Mouse (Mus musculus) midbrain, embryonic 10.5 days (tissue): ENCODE measurements at regions not wholly inside any gene's neighbourhood (a gene's known extent, or its start where the extent isn't known, plus 50 kb on each side); places are given as distances from the start of the nearest gene placed in this dataset.

Experiments used
- DNase-seq: peaks from one replicate; pipeline ENCODE4 v3.0.0-alpha.2; 2017; ENCODE audit warnings: low spot score
- H3K27ac ChIP-seq: fragments of 300-500 bp; sonication (generic); replicated peaks from 2 replicates; pipeline ENCODE4 v1.5.1; 2016; ENCODE audit warnings: mild to moderate bottlenecking
- H3K27me3 ChIP-seq: fragments of 300-500 bp; sonication (generic); 2 replicates; pipeline ENCODE4 v1.6.1; 2016; ENCODE audit warnings: low read depth, mild to moderate bottlenecking; ENCODE audit not compliant: poor library complexity, severe bottlenecking
- H3K36me3 ChIP-seq: fragments of 300-500 bp; sonication (generic); 2 replicates; pipeline ENCODE4 v1.6.1; 2016; ENCODE audit warnings: mild to moderate bottlenecking, moderate library complexity
- H3K4me1 ChIP-seq: fragments of 300-500 bp; sonication (generic); 2 replicates; pipeline ENCODE4 v1.6.1; 2016
- H3K4me3 ChIP-seq: fragments of 300-500 bp; sonication (generic); 2 replicates; pipeline ENCODE4 v1.5.1; 2016; ENCODE audit warnings: mild to moderate bottlenecking, moderate library complexity
- H3K9me3 ChIP-seq: fragments of 300-500 bp; sonication (generic); replicated peaks from 2 replicates; pipeline ENCODE4 v1.6.1; 2016; ENCODE audit warnings: mild to moderate bottlenecking
- WGBS: fragments of 180-500 bp; shearing (Covaris S2); methylation state at CpG from one replicate; pipeline ENCODE4 v1.1.7; 2016; 5-methylcytosine and 5-hydroxymethylcytosine counted together

GRCm38 (mm10) chr19:53452360-53452759, 62.0 kb upstream of the Smndc1 start:
- no peak overlapping the region for H3K4me3 ChIP-seq

GRCm38 (mm10) chr19:53451388-53451922, 61.1 kb upstream of the Smndc1 start:
- H3K4me1 ChIP-seq = peaks cover 23% of the 10 kb centered on the region
- H3K9me3 ChIP-seq = no peaks in the 10 kb centered on the region
- DNase-seq = no peak
- no peak overlapping the region for H3K4me3 ChIP-seq
- peaks cover 7% of the 10 kb centered on the region for H3K27me3 ChIP-seq
- H3K27ac ChIP-seq = no peak overlapping the region
- WGBS = 84% methylated on average over 13 of the region's 13 CpGs
- H3K36me3 ChIP-seq = no peaks in the 10 kb centered on the region

More at GRCm38 (mm10) chr19:53452360-53452759, 62.0 kb upstream of the Smndc1 start:
- WGBS = 68% methylated on average over 3 of the region's 3 CpGs
- H3K4me1 ChIP-seq = peaks cover 20% of the 10 kb centered on the region
- H3K9me3 ChIP-seq = no peaks in the 10 kb centered on the region
- no peak for DNase-seq
- H3K36me3 ChIP-seq = no peaks in the 10 kb centered on the region
- no peak overlapping the region for H3K27ac ChIP-seq
- H3K27me3 ChIP-seq = no peaks in the 10 kb centered on the region

GRCm38 (mm10) chr19:53450624-53451387, 60.4 kb upstream of the Smndc1 start:
- no peak for DNase-seq
- H3K4me1 ChIP-seq = peaks cover 23% of the 10 kb centered on the region

GRCm38 (mm10) chr19:53449137-53449783, 58.9 kb upstream of the Smndc1 start:
- peak; percentile 9 for DNase-seq
- no peak overlapping the region for H3K27ac ChIP-seq
- WGBS = 87% methylated on average over 17 of the region's 17 CpGs
- H3K9me3 ChIP-seq = no peaks in the 10 kb centered on the region
- H3K27me3 ChIP-seq = peaks cover 26% of the 10 kb centered on the region
- no peaks in the 10 kb centered on the region for H3K36me3 ChIP-seq
- peaks cover 31% of the 10 kb centered on the region for H3K4me1 ChIP-seq
- no peak overlapping the region for H3K4me3 ChIP-seq

More at GRCm38 (mm10) chr19:53450624-53451387, 60.4 kb upstream of the Smndc1 start:
- no peaks in the 10 kb centered on the region for H3K9me3 ChIP-seq
- H3K27me3 ChIP-seq = peaks cover 13% of the 10 kb centered on the region
- 87% methylated on average over 17 of the region's 17 CpGs for WGBS
- H3K4me3 ChIP-seq = no peak overlapping the region
- no peaks in the 10 kb centered on the region for H3K36me3 ChIP-seq
- no peak overlapping the region for H3K27ac ChIP-seq

GRCm38 (mm10) chr19:53448206-53448605, 57.8 kb upstream of the Smndc1 start:
- Histone ChIP-seq H3K27me3 (peaks cover 28% of the 10 kb centered on the region), H3K36me3 (no peaks in the 10 kb centered on the region), H3K9me3 (no peaks in the 10 kb centered on the region), H3K4me3 (no peak overlapping the region), H3K27ac (no peak overlapping the region), H3K4me1 (peaks cover 20% of the 10 kb centered on the region)
- WGBS = 85% methylated on average over 10 of the region's 10 CpGs
- DNase-seq = peak; percentile 8

- peaks cover 18% of the 10 kb centered on the region for H3K4me1 ChIP-seq
- WGBS = 78% methylated on average over 6 of the region's 6 CpGs
Observed at GRCm38 (mm10) chr19:53447754-53448153, 57.4 kb upstream of the Smndc1 start.

GRCm38 (mm10) chr19:53446216-53446615, 55.8 kb upstream of the Smndc1 start:
- Histone ChIP-seq H3K36me3 (no peaks in the 10 kb centered on the region), H3K9me3 (no peaks in the 10 kb centered on the region), H3K27ac (no peak overlapping the region), H3K4me1 (peaks cover 11% of the 10 kb centered on the region), H3K4me3 (no peak overlapping the region), H3K27me3 (peaks cover 31% of the 10 kb centered on the region)
- no peak for DNase-seq
- WGBS = 67% methylated on average over 5 of the region's 5 CpGs

More at GRCm38 (mm10) chr19:53447754-53448153, 57.4 kb upstream of the Smndc1 start:
- no peak for DNase-seq
- no peak overlapping the region for H3K27ac ChIP-seq
- no peaks in the 10 kb centered on the region for H3K9me3 ChIP-seq
- peaks cover 28% of the 10 kb centered on the region for H3K27me3 ChIP-seq
- H3K36me3 ChIP-seq = no peaks in the 10 kb centered on the region
- H3K4me3 ChIP-seq = no peak overlapping the region

- WGBS = 62% methylated on average over 5 of the region's 5 CpGs
- H3K27ac ChIP-seq = no peak overlapping the region
- DNase-seq = no peak
Observed at GRCm38 (mm10) chr19:53444646-53445045, 54.3 kb upstream of the Smndc1 start.

GRCm38 (mm10) chr19:53442756-53443654, 52.6 kb upstream of the Smndc1 start:
- Histone ChIP-seq H3K27me3 (peaks cover 31% of the 10 kb centered on the region), H3K9me3 (no peaks in the 10 kb centered on the region), H3K4me3 (no peak overlapping the region), H3K27ac (no peak overlapping the region), H3K36me3 (no peaks in the 10 kb centered on the region), H3K4me1 (peaks cover 22% of the 10 kb centered on the region)
- 91% methylated on average over 22 of the region's 22 CpGs for WGBS
- DNase-seq = no peak

More at GRCm38 (mm10) chr19:53444646-53445045, 54.3 kb upstream of the Smndc1 start:
- Histone ChIP-seq H3K9me3 (no peaks in the 10 kb centered on the region), H3K27me3 (peaks cover 31% of the 10 kb centered on the region), H3K4me1 (peaks cover 21% of the 10 kb centered on the region), H3K4me3 (no peak overlapping the region), H3K36me3 (no peaks in the 10 kb centered on the region)

GRCm38 (mm10) chr19:53442132-53442610, 51.8 kb upstream of the Smndc1 start:
- Histone ChIP-seq H3K36me3 (no peaks in the 10 kb centered on the region), H3K4me1 (peaks cover 24% of the 10 kb centered on the region), H3K27me3 (peaks cover 29% of the 10 kb centered on the region), H3K27ac (no peak overlapping the region), H3K4me3 (no peak overlapping the region), H3K9me3 (no peaks in the 10 kb centered on the region)
- 89% methylated on average over 4 of the region's 4 CpGs for WGBS
- no peak for DNase-seq

GRCm38 (mm10) chr19:53441449-53442131, 51.2 kb upstream of the Smndc1 start:
- peaks cover 20% of the 10 kb centered on the region for H3K4me1 ChIP-seq
- no peak overlapping the region for H3K27ac ChIP-seq
- H3K4me3 ChIP-seq = no peak overlapping the region
- no peaks in the 10 kb centered on the region for H3K36me3 ChIP-seq
- DNase-seq = no peak
- no peaks in the 10 kb centered on the region for H3K9me3 ChIP-seq
- 86% methylated on average over 13 of the region's 13 CpGs for WGBS
- H3K27me3 ChIP-seq = peaks cover 25% of the 10 kb centered on the region
